Mouse (Mus musculus) cortical plate, adult 2 months (tissue): ENCODE results near the gene Lsamp.

ENCODE experiments used
- CTCF ChIP-seq: fragments of 200-500 bp; IDR thresholded peaks from 2 replicates; pipeline ENCODE4 v1.5.1; 2011; ENCODE audit warnings: mild to moderate bottlenecking, control low read depth, low read length; ENCODE audit not compliant: insufficient read depth; ENCODE audit errors: extremely low read depth
- POLR2A ChIP-seq: fragments of 200-500 bp; IDR thresholded peaks from 2 replicates; pipeline ENCODE4 v1.6.1; 2011; ENCODE audit warnings: mild to moderate bottlenecking, low read length, control low read depth; ENCODE audit not compliant: insufficient read depth; ENCODE audit errors: extremely low read depth

DNA sequence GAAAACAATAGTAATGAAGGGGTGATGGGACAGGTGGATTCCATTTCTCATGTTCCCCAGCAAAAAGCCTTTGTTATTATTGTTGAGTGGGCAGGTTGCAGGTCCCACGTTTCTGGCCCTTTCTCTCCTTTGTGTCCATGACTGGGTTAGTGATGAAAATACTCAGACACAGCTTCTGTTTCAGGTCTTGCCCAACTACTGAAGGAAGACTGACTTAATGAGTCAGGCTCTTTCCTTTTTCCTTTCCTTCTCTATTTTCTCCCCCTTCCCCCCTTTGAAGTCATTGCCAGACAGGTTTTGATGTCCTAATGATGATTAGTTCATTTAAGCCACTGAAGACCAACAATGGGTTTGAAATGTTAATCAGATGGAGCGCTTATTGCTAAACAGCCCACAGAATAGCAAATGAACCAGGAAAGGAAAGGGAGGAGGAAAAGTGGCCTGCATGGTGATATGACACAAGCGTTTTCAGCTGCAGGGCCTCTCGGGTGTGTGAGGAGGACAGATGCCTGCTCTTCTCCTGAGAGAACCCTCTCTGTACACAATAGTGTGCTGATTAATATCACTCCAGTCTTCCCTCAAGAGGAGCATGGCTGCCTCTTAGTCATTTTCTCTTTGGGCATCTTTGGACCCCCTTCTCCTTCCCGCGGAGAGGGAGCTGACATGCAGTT lies 393.1 kb downstream of the Lsamp start:
- TF ChIP-seq POLR2A (no peak), CTCF (no peak)
